Mouse (Mus musculus) lung, postnatal 10 days (tissue): Measurements from ENCODE around the gene Elf3.
"Not testable (repeated sequence)": the region's sequence is repeated elsewhere in the genome, so short reads cannot be mapped to it uniquely, and the experiment has no call there.

Experiments
- DNase-seq: peaks from one replicate; pipeline ENCODE4 v3.0.0; 2021

Gene Elf3

GRCm38 (mm10) chr1:135237131-135237851, 21.1 kb downstream of the Elf3 start:
- DNase-seq: no peak

GRCm38 (mm10) chr1:135234771-135235170, 23.6 kb downstream of the Elf3 start:
- no peak for DNase-seq

GRCm38 (mm10) chr1:135233961-135234360, 24.4 kb downstream of the Elf3 start:
- no peak for DNase-seq

GRCm38 (mm10) chr1:135231878-135232277, 26.5 kb downstream of the Elf3 start:
- not testable (repeated sequence) for DNase-seq

- DNase-seq: peak; percentile 75
Measured at GRCm38 (mm10) chr1:135227339-135227950, 30.9 kb downstream of the Elf3 start.

GRCm38 (mm10) chr1:135224981-135225604, 33.3 kb downstream of the Elf3 start:
- DNase-seq: no peak

- DNase-seq: no peak
Measured at GRCm38 (mm10) chr1:135224147-135224546, 34.2 kb downstream of the Elf3 start.

- DNase-seq: no peak
Measured at GRCm38 (mm10) chr1:135217607-135218233, 40.6 kb downstream of the Elf3 start.

- DNase-seq: no peak
Measured at GRCm38 (mm10) chr1:135213772-135214640, 44.4 kb downstream of the Elf3 start.

- no peak for DNase-seq
Measured at GRCm38 (mm10) chr1:135210421-135210820, 47.9 kb downstream of the Elf3 start.

- no peak for DNase-seq
Measured at GRCm38 (mm10) chr1:135208716-135209115, 49.7 kb downstream of the Elf3 start.

- no peak for DNase-seq
Measured at GRCm38 (mm10) chr1:135206586-135207339, 51.6 kb downstream of the Elf3 start.

- no peak for DNase-seq
Measured at GRCm38 (mm10) chr1:135205257-135205656, 53.1 kb downstream of the Elf3 start.

GRCm38 (mm10) chr1:135204196-135205126, 53.9 kb downstream of the Elf3 start:
- DNase-seq: peak; percentile 38
